Mouse (Mus musculus) urinary bladder, postnatal 4 days (tissue): ENCODE measurements around the gene Ier2.
"Not testable (repeated sequence)": the region's sequence is repeated elsewhere in the genome, so short reads cannot be mapped to it uniquely, and the experiment has no call there.

Experiments
- DNase-seq, 2 experiments: peaks; one replicate each; pipeline ENCODE4 v3.0.0; 2021 to 2022; ENCODE audit warnings: low spot score in 2 of 2

Gene Ier2

DNA sequence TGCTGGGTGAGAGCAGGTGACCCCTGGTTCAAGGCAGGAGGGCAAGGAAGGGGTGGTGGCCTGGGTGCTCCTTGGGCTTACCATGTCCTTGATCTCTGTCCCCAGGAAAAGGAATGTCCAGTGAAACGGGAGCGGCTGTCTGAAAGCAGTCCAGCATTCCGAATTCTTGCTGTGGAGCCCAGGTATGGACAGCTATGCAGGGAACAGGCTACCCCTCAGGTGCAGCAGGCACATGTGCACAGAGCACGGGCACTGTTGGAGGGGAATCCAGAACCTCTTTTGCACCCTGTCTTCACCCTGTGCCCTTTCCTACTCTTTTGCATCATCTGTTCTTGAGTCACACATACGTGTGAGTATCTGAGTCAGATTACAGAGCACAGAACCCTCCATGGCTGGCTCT lies 35.6 kb upstream of the Ier2 start:
- no peak for DNase-seq

DNA sequence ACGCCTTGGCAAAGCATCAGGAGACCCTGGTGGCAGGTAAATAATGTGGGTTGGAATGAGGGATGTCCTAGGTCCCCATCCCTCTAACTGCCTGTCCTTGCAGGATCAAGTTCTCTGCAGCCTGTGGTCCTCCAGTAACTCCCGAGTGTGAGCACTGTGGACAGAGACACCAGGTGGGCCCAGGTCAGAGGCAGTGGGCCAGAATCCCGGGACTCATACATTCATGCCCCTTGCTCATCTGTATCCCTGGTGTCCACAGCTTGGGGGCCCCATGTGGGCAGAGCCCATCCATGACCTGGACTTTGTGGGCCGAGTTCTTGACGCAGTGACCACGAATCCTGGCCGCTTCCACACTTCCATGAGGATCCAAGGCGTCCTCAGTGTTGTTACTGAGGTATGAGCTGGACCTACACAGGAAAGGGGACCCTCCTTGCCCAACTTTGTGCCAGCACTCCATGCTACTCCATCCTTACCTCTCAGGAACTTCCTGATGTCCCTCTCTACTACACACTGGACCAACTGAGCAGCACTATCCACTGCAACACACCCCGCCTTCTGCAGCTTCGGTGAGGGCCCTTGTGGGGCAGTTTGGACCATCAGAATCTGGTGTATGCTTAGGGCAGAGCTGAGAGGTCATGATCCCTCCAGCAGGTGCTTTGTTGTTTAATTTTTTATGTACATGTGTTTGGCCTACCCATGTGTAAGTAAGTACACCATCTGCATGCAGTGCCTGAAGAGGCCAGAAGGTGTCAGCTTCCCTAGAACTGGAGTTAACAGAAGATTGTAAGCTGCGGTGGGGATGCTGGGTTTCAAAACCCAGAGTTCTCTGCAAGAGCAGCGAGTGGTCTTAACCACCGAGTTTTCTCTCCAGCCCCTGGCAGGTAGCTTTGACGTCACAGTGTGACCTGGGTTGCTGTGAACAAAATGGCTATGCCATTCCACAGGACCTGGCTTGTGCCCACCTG lies 34.8 kb upstream of the Ier2 start:
- no peak for DNase-seq

GRCm38 (mm10) chr8:84695140-84695539 lies 32.5 kb upstream of the Ier2 start:
- DNase-seq = no peak

DNA sequence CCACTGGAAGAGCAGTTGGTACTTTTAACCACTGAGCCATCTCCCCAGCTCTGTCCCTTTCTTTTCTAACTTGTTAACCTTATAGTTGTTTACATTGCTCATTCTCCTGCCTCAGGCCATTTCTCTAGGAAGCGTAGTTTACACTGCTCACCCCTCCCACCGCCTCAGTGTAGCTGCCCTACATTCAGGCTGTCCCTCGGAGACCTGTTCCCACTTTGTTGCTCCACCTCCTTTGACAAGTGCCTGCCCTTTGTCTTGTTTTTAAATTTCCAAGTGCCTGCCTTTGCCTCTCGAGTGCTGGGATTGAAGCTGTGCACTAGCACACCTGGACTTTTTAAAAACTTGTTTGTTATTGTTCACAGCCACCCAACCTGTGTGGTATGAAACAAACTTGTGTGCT lies 30.7 kb upstream of the Ier2 start:
- DNase-seq = no peak

DNA sequence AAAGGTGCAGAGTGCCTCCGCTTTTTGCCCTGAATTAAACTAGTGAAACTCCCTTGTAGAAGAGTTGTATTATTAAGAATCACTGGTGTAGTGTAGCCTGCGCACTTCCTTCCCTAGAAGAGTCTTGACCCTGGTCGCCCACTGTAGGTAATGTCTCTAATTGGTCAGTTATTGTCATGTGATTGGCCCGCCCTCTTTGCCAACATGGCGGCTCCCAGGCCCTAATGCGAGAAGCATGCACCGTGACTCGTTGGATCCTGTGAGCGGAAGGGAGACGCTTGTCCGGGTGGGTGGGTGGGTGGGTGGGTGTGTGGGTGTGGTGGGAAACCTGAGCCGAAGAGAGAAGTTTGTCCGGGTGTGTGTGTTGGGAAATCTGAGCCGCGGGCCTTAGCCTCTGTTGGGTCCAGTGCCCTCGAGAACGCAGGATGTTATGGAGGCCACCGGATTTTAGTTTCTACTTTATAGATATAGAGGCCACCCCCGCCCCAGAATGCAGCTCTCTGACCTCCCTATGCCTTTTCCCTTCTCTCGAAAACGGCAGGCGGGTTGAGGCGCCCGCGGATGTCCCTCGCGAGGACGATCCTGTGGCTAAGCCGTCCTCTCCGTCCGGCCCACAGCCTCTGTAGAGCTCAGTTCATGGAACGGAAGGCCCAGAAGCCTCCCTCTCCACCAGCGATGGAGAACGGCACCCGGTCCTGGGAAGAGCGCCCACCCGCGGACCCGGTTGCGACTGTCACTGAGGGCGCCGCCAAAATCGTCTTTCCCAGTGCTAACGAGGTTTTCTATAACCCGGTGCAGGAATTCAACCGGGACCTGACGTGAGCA lies 26.7 kb upstream of the Ier2 start:
- peak; percentile 82 to 88 for DNase-seq

DNA sequence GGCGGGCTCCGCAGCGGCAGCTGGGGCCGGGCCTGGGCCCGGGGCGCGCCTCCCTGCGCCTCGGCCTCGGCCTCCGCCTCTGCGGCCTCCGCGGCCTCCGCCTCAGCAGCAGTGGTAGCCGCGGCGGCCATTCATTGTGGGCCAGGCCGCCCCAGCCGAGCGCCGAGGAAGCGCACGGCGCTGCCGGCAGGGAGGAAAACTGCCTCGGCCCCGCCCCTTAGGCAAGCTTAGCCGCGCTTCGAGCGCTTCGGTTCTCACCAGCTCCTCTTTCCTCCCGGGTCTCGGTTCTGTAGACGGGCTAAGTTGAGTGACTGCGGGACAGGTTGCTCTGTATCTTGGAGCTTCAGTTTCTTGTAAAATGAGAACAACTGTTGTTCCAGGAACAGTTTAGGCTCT lies 25.1 kb upstream of the Ier2 start, which contains the start of gene Nacc1:
Gene Nacc1 (minus strand): TSS at position 158 of the 396 bp plus-strand sequence.
- peak; percentile 82 to 90 for DNase-seq

- no peak for DNase-seq
Measured at GRCm38 (mm10) chr8:84687003-84687704, 24.5 kb upstream of the Ier2 start.

GRCm38 (mm10) chr8:84686191-84687002 lies 23.7 kb upstream of the Ier2 start, which contains the start of gene Trmt1:
TSS of gene Trmt1 (plus strand) at chr8:84686307.
- no peak for DNase-seq

DNA sequence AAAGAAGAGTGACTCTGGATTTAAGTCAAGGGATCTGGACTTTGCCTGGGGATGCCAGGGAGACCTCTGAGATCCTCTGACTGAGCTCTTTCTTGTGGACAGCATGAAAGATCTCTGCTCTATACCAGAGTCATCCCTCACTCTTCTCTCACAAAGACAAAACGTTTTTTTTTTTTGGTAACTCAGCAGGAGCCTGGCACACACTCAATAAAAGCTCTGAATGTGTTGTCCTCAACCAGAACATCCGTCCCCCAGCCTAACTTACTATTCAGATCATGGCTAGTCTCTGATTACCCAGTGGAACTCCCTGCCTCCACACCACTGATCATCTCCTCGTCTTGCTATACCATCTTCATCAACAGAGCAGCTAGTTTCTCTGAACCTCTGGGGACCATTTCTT lies 21.9 kb upstream of the Ier2 start:
- DNase-seq = no peak

DNA sequence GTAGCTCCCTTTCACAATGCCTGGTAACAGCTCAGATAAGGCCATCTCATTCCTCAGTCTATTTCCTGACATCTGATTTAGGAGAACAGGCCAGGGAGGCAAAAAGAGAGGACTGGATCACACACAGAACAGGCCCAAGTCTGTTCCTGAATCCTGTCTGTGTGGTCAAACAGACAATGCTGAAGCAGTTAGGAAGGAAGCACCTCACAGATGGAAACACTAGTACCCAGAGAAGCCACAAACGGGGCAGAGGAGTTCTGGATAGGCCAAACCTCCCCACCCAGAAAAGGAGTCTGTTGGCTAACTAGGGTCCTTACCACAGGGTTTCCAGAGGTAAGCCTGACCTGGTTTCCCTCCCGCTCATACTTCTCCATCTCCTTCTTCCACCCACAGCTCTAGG lies 19.6 kb upstream of the Ier2 start:
- no peak for DNase-seq

DNA sequence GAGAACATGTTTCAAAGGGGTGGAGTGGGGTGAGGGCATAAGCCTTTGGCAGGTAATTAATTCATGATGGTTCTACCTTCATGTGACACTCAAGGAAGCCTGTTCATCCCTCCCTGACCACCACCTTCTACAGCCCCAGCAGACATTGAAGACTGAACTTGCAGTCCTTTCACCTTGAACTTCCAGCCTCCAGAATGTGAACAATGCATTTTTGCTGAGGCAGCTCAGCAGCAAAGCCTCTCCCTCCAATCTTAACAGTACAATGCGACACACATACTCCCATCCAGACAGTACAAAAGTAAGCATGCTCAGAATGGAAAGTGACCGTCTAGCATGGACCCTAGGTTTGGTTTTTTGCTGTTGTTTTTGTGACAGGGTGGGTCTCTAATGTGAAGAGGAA lies 18.8 kb upstream of the Ier2 start:
- no peak for DNase-seq

DNA sequence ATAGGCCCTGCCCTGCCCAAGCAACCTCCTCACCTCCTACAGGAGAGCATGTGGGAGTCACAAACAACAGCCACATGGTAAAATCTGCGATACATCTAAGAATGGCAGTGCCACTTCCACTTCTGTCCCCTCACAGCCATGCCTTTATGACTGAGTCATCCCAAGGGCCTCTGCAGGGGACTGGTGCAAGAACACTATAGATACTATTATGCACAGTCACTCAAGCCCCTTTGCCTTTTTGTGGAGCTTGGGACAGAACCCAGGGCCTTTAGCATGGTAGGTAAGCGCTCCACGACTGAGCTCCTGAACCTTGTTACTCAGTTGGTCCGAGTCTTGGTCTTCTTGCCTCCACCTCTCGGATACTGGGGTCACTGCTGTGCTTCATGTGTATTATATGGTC lies 14.7 kb upstream of the Ier2 start:
- no peak for DNase-seq

GRCm38 (mm10) chr8:84670295-84671006 lies 7.8 kb upstream of the Ier2 start:
- not testable (repeated sequence) for DNase-seq

DNA sequence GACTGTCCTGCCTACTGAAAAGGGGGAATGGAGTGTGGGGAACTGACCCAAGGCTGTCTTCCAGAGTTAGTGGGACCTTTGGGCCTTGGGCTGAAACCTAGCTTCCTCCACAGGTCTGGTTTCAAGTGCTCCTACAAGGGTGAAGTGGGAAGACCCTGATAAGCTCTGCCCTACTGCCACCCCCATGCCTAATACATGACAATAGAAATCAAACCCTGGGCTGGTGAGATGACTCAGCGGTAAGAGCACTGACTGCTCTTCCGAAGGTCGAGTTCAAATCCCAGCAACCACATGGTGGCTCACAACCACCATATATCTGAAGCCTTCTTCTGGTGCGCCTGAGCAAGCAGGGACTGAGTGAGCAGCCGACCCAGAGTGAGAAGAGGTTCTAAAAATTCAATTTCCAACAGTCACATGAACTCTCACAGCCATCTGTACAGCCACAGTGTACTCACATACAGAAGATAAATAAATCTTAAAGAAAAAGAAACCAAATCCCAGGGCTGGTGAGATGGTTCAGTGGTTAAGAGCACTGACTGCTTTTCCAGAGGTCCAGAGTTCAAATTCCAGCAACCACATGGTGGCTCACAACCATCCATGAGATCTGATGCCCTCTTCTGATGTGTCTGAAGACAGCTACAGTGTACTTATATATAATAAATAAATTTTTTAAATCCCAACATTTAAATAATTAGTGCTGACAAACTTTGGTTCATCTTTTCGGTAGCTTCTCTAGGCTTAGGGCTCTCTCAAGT lies 6.3 kb upstream of the Ier2 start:
- no peak for DNase-seq

DNA sequence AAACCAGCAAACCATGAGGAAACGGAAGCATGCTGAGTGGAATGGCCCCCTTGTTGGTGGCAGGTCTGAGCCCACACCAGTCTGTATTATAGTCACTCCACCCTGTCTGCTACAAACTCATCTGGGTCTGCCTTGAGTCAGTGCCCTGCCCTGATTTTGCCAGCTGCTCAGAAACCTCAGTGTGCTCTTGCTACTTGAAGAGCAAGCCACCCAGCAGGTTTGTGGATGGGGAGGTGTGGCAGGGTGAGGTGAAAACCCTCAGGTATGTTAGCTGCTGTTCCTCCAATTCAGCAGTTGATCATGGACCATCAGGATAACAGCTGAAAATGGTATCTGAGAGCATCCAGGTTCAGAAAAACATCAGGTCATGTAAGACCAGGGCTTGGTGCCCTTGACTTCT lies 5.4 kb upstream of the Ier2 start:
- DNase-seq = no peak

- no peak for DNase-seq
Measured at GRCm38 (mm10) chr8:84665385-84665893, 2.8 kb upstream of the Ier2 start.

DNA sequence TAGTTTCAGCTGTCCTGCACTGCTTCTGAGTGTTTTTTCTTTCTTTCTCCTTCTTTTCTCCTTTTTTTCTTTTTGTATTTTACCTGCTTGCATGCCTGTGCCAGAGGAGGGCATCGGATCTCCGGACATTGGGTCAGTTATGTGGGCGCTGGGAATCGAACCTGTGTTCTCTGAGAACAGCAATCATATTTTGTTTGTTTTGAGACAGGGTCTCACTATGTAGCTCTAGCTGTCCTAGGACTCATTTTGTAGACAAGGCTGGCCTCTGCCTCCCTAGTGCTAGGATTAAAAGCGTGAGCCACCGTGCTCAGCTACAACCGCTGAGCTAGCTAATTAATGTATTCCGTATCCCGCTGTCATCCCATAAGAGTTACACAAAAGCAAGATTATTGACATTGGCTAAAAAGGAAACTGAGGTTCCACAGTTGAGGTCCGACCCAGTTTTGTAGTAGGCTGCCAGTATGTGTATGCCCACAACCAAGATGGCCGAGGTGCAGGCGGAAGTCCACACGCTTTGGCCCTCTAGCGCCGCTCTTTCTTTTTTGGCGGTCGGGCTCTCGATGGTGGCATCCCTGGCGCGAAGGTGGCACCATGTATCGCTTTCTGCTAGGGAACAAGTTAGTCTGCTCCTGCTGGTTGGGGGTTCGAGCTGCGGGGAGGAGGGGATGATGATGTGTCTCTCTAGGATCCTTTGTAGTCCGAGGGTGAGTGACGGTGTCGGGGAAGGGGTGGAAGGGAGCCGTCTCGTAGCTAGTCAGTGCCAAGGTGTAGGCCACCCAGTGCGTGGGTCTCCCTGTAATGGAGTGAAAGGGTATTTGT lies 2.1 kb upstream of the Ier2 start:
- DNase-seq = peak; percentile 70 to 73

DNA sequence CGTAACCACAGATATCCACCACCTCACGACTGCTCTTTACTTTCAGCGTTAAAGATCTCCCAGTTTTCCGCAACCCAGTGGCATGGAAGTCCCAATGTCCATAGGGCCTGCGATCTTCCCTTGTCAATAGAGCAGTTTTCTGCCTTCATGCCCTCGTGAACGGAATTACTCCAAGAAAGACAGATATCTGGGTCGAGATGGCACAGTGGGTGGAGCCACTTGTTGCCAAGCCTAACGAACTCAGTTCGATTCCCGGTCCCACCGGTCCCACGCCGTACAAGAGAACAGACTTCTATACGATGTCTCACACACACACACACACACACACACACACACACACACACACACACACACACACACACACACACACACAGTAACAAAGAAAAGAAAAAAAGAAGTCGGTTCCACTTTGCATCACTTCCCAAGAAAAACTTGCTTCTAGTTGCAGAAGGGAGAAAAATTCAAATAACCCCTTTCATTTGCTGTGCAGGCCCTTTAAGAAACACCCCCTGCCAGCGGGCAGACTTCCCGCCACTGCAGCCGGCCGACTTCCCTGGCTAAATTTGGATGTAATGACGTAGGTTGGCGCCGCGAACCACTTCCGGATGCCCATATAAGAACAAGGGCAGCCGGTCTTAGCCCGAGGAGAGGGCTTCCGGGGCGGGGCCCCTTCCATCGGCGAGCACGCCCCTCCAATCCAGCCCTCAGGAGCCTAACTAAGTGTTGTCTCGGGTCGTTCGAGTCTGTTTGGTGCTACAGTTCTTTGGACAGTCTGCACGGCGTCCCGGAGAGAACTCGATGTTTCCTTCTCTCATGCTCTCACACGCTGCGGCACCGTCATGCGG lies 1.1 kb upstream of the Ier2 start:
- peak; percentile 97 for DNase-seq
